Mouse (Mus musculus): ENCODE measurements around the gene Cstb.

The Cstb gene

DNA sequence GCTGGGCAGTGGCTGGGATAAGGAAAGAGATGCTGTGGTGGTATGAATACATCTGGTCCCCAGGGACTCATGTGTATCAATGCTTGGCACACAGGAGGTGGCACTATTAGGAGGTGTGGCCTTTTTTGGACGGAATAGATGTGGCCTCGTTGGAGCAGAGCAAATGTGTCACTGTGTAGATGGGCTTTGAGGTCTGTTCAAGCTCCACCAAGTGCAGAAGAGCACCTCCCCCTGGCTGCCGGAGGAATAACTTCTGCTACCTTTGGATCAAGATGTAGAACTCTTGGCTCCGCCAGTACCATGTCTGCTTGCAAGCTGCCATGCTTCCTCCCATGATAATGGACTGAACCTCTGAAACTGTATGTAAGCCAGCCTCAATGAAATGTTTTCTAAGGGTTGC lies 36.3 kb downstream of the Cstb start:
- DNase-seq (ENCODE audit: low spot score), result no peak

DNA sequence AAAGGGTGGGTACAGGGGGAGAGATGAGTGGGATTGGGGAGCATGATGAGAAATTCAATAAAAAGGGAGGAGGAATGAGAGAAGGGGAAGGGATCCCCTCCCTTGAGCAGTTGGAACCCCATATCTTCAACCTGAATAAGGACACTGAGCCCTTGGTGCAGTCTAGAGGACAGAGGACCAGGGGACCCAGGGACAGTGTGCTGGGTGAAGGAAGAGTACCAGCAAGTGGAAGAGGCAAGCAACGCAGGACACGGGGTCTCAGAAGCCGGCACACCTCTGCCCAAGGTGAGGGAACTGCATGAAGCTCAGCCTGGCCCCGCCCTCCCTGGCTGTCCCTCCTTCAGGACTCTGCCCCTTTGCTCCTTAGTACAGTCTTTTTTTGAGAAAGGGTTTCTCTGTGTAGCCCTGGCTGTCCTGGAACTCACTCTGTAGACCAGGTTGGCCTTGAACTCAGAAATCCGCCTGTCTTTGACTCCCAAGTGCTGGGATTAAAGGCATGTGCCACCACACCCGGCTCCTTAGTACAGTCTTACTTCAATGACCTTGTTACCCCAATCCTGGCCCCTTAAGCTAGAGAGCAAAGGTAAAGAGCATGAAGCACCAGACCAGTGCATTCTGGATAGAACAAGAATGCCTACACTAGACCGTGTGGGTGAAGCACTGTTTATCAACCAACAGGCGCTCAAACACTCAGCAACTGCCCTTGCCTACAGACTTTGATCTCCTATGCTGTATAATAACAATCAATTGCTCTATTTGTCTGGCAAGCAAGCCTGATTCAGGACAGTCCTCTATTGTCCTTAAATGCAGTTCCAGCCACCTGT lies 37.7 kb downstream of the Cstb start:
- no peak for DNase-seq (ENCODE audit: low spot score)

DNA sequence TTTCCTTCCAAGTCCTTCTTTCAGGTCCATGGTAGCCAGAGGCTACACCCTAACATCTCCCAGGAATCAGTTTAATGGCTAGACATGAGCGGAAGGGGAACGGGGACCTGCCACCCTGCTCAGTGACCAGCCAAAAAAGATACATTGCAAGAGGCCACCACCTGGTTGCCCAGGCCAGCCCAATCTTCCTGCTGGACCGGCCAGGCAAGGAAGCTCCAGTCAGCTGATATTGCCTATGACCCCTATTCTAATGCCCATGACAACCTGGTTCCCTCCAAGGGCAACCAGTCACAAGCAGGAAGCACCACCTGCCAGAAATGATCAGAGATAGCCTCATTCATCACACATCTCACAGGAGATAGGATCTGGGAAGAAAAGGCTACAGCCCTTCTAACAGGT lies 38.3 kb downstream of the Cstb start:
- no peak for DNase-seq (ENCODE audit: low spot score)

DNA sequence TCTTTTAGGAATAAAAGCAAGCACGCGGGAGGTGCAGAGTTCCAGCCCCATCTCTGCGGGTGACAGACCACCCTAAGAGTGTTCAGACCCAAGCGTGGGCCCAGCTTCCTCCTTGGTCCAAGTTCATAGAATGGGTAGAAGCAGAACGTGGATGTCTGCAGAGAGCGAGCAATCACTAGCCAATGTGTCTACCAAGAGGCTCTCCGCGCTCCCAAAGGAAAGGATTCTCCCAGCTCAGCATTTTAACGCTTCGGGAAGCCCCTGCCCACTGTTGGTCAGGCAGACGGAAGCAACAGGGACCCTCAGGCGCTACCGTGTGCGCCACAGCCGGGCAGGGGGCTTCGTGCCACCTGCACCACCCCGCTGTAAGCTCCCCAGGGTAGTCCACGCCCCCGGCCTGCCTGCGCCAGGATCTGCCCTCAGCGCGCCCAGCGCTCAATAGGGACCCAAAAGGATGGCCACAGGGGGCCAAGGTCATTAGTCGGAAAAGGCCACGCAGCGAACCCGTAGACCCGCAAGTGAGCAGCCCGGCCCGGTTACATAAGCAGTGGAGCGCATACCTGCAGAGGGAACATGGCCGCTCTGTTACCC lies 38.8 kb downstream of the Cstb start:
- DNase-seq (ENCODE audit: low spot score), result no peak

GRCm38 (mm10) chr10:78464792-78465207 lies 39.3 kb downstream of the Cstb start, which contains the start of gene Pdxk:
Gene Pdxk, minus strand, starts transcription at chr10:78464975.
- peak; percentile 91 for DNase-seq (ENCODE audit: low spot score)

DNA sequence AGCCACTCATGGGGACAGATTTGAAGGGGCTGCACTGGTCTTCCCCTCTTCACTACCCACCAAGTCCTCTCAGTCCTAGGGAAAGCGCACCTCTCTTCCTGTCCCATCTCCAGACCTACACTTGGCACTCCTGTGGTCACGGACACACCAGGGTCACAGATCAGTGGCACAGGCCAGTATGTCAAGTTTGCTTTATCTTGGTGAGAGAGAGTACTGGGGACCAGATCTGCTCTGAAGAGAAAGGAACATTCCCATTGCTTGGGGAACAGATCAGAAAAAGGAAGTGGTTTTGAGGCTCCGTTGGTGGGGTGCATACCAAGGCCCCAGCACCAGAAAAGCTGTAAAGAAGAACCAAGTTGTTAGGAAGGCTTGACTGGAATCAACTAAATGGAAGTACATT lies 40.0 kb downstream of the Cstb start:
- no peak for DNase-seq (ENCODE audit: low spot score)

- DNase-seq (ENCODE audit: low spot score), result no peak
Measured at GRCm38 (mm10) chr10:78466647-78467046, 41.2 kb downstream of the Cstb start.

GRCm38 (mm10) chr10:78467761-78468310 lies 42.4 kb downstream of the Cstb start:
- no peak for DNase-seq (ENCODE audit: low spot score)

DNA sequence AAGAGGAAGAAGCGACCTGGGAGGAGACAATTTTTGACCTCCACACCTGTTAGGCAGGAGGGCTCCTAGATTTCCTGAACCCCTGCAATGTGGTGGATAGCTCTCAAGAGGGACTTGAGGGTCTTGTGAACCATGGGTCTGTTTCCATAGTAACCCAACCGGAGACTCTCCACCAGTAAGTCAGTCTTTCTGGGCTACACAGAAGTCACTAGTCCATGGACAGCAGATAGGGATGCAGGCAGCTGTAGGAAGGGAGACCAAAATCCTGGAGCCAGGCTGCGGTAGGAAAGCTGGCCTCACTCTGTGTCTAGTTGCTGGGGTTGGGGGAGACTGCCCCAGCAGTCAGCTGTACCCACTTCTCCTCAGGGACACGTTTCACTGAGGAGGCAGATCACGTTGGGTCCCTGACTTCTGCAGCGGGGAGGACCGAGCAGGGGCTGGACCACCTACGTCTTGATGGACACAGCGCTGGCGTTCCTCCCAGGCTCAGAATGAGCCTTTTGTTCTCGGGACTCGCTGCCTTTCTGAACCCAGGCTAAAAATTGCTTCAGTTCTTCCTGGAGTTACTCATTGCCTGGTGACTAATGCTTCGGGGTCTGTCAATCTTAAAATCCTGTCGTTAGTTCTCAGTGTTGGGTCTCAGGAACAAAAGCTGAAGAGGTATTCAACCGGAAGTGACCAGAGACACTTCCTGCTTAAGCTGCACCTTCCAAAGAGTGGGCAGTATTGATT lies 45.3 kb downstream of the Cstb start:
- peak; percentile 30 for DNase-seq (ENCODE audit: low spot score)

DNA sequence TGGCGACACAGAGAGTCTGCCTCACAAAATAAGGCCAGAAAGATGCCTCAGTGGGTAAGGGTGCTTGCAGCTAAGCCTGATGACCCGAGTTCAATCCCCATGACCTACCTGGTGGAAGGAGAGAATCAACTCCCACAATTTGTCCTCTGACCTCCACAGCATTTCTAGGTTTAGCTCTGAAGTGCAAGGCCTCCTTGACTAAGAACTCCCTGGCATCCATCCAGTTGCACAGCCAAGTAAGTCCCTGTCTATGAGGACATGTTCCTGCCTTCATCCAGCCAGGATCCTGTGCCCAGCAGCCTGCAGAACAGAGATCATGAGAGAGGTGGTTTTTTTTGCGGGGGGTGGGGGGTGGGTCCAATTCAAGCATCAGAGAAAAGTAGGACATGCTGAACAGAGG lies 46.6 kb downstream of the Cstb start:
- DNase-seq (ENCODE audit: low spot score), result no peak

DNA sequence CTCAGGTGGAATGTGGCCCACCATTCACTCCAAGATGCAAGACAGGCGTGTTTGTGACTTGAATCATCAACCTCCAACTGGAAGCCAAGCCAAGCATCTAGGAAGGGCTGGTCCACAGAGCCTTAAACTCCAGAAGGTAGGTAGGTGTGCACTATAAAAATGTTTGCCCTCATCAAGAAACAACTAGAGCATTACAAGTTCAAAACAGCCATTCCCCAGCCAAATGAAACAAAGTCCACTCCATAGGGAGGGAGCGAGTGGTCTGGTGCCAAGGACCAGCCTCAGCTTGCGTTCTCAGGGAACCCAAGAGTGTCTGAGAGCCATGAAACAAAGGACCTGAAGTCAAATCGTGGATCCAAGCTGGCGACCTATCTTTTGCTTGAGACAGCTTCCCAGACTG lies 48.0 kb downstream of the Cstb start:
- DNase-seq (ENCODE audit: low spot score), result no peak

- no peak for DNase-seq (ENCODE audit: low spot score)
Measured at GRCm38 (mm10) chr10:78474759-78475158, 49.3 kb downstream of the Cstb start.

- DNase-seq (ENCODE audit: low spot score), result no peak
Measured at GRCm38 (mm10) chr10:78476821-78477220, 51.4 kb downstream of the Cstb start.
